Mouse (Mus musculus) midbrain, embryonic 11.5 days (tissue): ENCODE measurements around the gene Scgb1b18. TPM values are rescaled to one million over a fixed set of nuclear protein-coding genes. Genes with fewer than 3 reads are reported as not detected.
"Not testable (repeated sequence)": the region's sequence is repeated elsewhere in the genome, so short reads cannot be mapped to it uniquely, and the experiment has no call there.

ENCODE experiments used
- ATAC-seq: fragments of 200-750 bp; cut with Nextera tagmentation; 2 replicates; pipeline ENCODE4 v1.8.0; 2017; ENCODE audit warnings: moderate TSS enrichment, moderate library complexity; ENCODE audit not compliant: low FRiP score
- DNase-seq: peaks from one replicate; pipeline ENCODE4 v3.0.0; 2015; ENCODE audit warnings: low spot score; ENCODE audit errors: missing footprints
- H3K27ac ChIP-seq: fragments of 300-500 bp; sonication (generic); 2 replicates; pipeline ENCODE4 v1.5.1; 2014; ENCODE audit warnings: low read depth, low read length
- H3K27me3 ChIP-seq: fragments of 300-500 bp; sonication (generic); 2 replicates; pipeline ENCODE4 v1.6.1; 2014; ENCODE audit warnings: mild to moderate bottlenecking, low read length, moderate library complexity, mixed read lengths; ENCODE audit not compliant: control insufficient read depth, insufficient read depth
- H3K36me3 ChIP-seq: fragments of 300-500 bp; sonication (generic); 2 replicates; pipeline ENCODE4 v1.6.1; 2014; ENCODE audit warnings: mild to moderate bottlenecking, low read length, moderate library complexity, mixed read lengths; ENCODE audit not compliant: control insufficient read depth, insufficient read depth
- H3K4me1 ChIP-seq: fragments of 300-500 bp; sonication (generic); 2 replicates; pipeline ENCODE4 v1.6.1; 2014; ENCODE audit warnings: low read length; ENCODE audit not compliant: control insufficient read depth, insufficient read depth
- H3K4me2 ChIP-seq: fragments of 300-500 bp; sonication (generic); 2 replicates; pipeline ENCODE4 v1.6.1; 2014; ENCODE audit warnings: mild to moderate bottlenecking, moderate library complexity
- H3K4me3 ChIP-seq: fragments of 300-500 bp; sonication (generic); 2 replicates; pipeline ENCODE4 v1.5.1; 2014; ENCODE audit warnings: low read depth, low read length
- H3K9ac ChIP-seq: fragments of 300-500 bp; sonication (generic); 2 replicates; pipeline ENCODE4 v1.6.1; 2014; ENCODE audit warnings: low read length
- H3K9me3 ChIP-seq: fragments of 300-500 bp; sonication (generic); 2 replicates; pipeline ENCODE4 v1.6.1; 2016; ENCODE audit warnings: low read length; ENCODE audit not compliant: control insufficient read depth
- WGBS: fragments of 180-500 bp; shearing (Covaris S2); extraction: QIAGEN DNeasy Blood & Tissue Kit; methylation state at CpG from one replicate; pipeline ENCODE4 v1.1.7; 2014; 5-methylcytosine and 5-hydroxymethylcytosine counted together
- polyA plus RNA-seq: library from polyadenylated mRNA; unstranded; fragments of >200 nt; fragmentation: Nextera tagmentation; extraction: Ambion mirVana; gene quantifications from 2 replicates; pipeline ENCODE4 v1.2.1, GENCODE M21; 2014

The Scgb1b18 gene
- polyA plus RNA-seq = not detected in 2 replicates

- not testable (repeated sequence) for H3K4me1 ChIP-seq, H3K9me3 ChIP-seq, H3K36me3 ChIP-seq, DNase-seq, H3K4me3 ChIP-seq, ATAC-seq, H3K27me3 ChIP-seq, H3K27ac ChIP-seq, H3K9ac ChIP-seq, H3K4me2 ChIP-seq
- no CpG with 5 or more reads among the region's 2 CpGs for WGBS
Observed at GRCm38 (mm10) chr7:33185268-33185667, at the start of gene Scgb1b18. TSS of gene Scgb1b18 (plus strand) at chr7:33185568.

- not testable (repeated sequence) for H3K4me3 ChIP-seq, H3K9ac ChIP-seq, H3K4me2 ChIP-seq
Observed at GRCm38 (mm10) chr7:33173764-33174163, 11.6 kb upstream of the Scgb1b18 start, which contains the start of gene Scgb2b18. TSS of gene Scgb2b18 (minus strand) at chr7:33173864.

More at GRCm38 (mm10) chr7:33173764-33174163, 11.6 kb upstream of the Scgb1b18 start, which contains the start of gene Scgb2b18:
- H3K36me3 ChIP-seq, H3K27ac ChIP-seq, H3K27me3 ChIP-seq, ATAC-seq, H3K9me3 ChIP-seq, H3K4me1 ChIP-seq, DNase-seq: not testable (repeated sequence)
- 78% methylated on average over 2 of the region's 2 CpGs for WGBS

Other genes starting within 250 kb of the Scgb1b18 start
- not detected in 2 replicates for gene Scgb2b17, start 129.0 kb upstream of the Scgb1b18 start, polyA plus RNA-seq
- not detected in 2 replicates for gene Scgb1b17, start 122.1 kb upstream of the Scgb1b18 start, polyA plus RNA-seq
- not detected in 2 replicates for gene Scgb2b18, start 11.7 kb upstream of the Scgb1b18 start, polyA plus RNA-seq
- gene Scgb2b19, start 94.8 kb downstream of the Scgb1b18 start, polyA plus RNA-seq = not detected in 2 replicates
- not detected in 2 replicates for gene Scgb1b19, start 101.7 kb downstream of the Scgb1b18 start, polyA plus RNA-seq
- not detected in 2 replicates for gene Scgb2b20, start 180.8 kb downstream of the Scgb1b18 start, polyA plus RNA-seq
- not detected in 2 replicates for gene Scgb1b20, start 187.7 kb downstream of the Scgb1b18 start, polyA plus RNA-seq